Mouse (Mus musculus): ENCODE data around the gene Kdsr. TPM values are rescaled to one million over a fixed set of nuclear protein-coding genes. Genes with fewer than 3 reads are reported as not detected.
A peak's percentile ranks its signal among the peaks of the same experiment; 100 is the strongest.

The Kdsr gene
- polyA plus RNA-seq, 1 experiment = 16.7 TPM

GRCm38 (mm10) chr1:106713621-106714529, 45.7 kb downstream of the Kdsr start, which contains the start of gene Bcl2:
Gene Bcl2, minus strand, starts transcription at chr1:106714274.
- TF ChIP-seq GATA1 (IDR thresholded peaks at IDR 0.05; ENCODE audit: low read length) = no peak

- TF ChIP-seq GATA1 (IDR thresholded peaks at IDR 0.05; ENCODE audit: low read length) = no peak
Measured at GRCm38 (mm10) chr1:106712330-106712729, 47.2 kb downstream of the Kdsr start.

GRCm38 (mm10) chr1:106711356-106712125, 48.0 kb downstream of the Kdsr start:
- no peak for TF ChIP-seq GATA1 (IDR thresholded peaks at IDR 0.05; ENCODE audit: low read length)

- TF ChIP-seq GATA1 (IDR thresholded peaks at IDR 0.05; ENCODE audit: low read length) = peak; percentile 12
Measured at GRCm38 (mm10) chr1:106710202-106710601, 49.3 kb downstream of the Kdsr start.

GRCm38 (mm10) chr1:106707036-106707880, 52.3 kb downstream of the Kdsr start:
- no peak for TF ChIP-seq GATA1 (IDR thresholded peaks at IDR 0.05; ENCODE audit: low read length)

- TF ChIP-seq GATA1 (IDR thresholded peaks at IDR 0.05; ENCODE audit: low read length) = no peak
Measured at GRCm38 (mm10) chr1:106703183-106703582, 56.3 kb downstream of the Kdsr start.

- no peak for TF ChIP-seq GATA1 (IDR thresholded peaks at IDR 0.05; ENCODE audit: low read length)
Measured at GRCm38 (mm10) chr1:106702471-106703175, 56.9 kb downstream of the Kdsr start.

- TF ChIP-seq GATA1 (IDR thresholded peaks at IDR 0.05; ENCODE audit: low read length) = no peak
Measured at GRCm38 (mm10) chr1:106700520-106701114, 58.9 kb downstream of the Kdsr start.

- no peak for TF ChIP-seq GATA1 (IDR thresholded peaks at IDR 0.05; ENCODE audit: low read length)
Measured at GRCm38 (mm10) chr1:106696472-106696871, 63.1 kb downstream of the Kdsr start.

GRCm38 (mm10) chr1:106695649-106696048, 63.9 kb downstream of the Kdsr start:
- TF ChIP-seq GATA1 (IDR thresholded peaks at IDR 0.05; ENCODE audit: low read length) = no peak

- no peak for TF ChIP-seq GATA1 (IDR thresholded peaks at IDR 0.05; ENCODE audit: low read length)
Measured at GRCm38 (mm10) chr1:106694316-106694715, 65.2 kb downstream of the Kdsr start.

- no peak for TF ChIP-seq GATA1 (IDR thresholded peaks at IDR 0.05; ENCODE audit: low read length)
Measured at GRCm38 (mm10) chr1:106692599-106692998, 66.9 kb downstream of the Kdsr start.

GRCm38 (mm10) chr1:106690887-106691286, 68.6 kb downstream of the Kdsr start:
- TF ChIP-seq GATA1 (IDR thresholded peaks at IDR 0.05; ENCODE audit: low read length) = no peak

- TF ChIP-seq GATA1 (IDR thresholded peaks at IDR 0.05; ENCODE audit: low read length) = no peak
Measured at GRCm38 (mm10) chr1:106688161-106688516, 71.4 kb downstream of the Kdsr start.
